Mouse (Mus musculus) ES-E14 (cell line): Measurements from ENCODE around the gene Cdh13.

ENCODE experiments used
- CHD2 ChIP-seq: IDR thresholded peaks from 2 replicates; pipeline ENCODE4 v1.6.1; 2014; ENCODE audit warnings: mild to moderate bottlenecking, low read depth, low read length, inconsistent platforms
- HCFC1 ChIP-seq: IDR thresholded peaks from 2 replicates; pipeline ENCODE4 v1.6.1; 2012; ENCODE audit warnings: low read length, inconsistent platforms, borderline replicate concordance; ENCODE audit not compliant: insufficient read depth
- MAFK ChIP-seq: IDR thresholded peaks from 2 replicates; pipeline ENCODE4 v1.6.1; 2014; ENCODE audit warnings: mild to moderate bottlenecking, low read depth, low read length, inconsistent platforms; ENCODE audit not compliant: insufficient read depth
- ZC3H11A ChIP-seq: IDR thresholded peaks from 2 replicates; pipeline ENCODE4 v1.6.1; 2012; ENCODE audit warnings: low read depth, mild to moderate bottlenecking, inconsistent platforms, low read length, borderline replicate concordance
- ZNF384 ChIP-seq: IDR thresholded peaks from 2 replicates; pipeline ENCODE4 v1.6.1; 2012; ENCODE audit warnings: low read depth, low read length, inconsistent platforms

GRCm38 (mm10) chr8:118323421-118323820 is 39.9 kb downstream of the Cdh13 start:
- no peak for TF ChIP-seq ZC3H11A
- no peak for TF ChIP-seq MAFK
- TF ChIP-seq CHD2: no peak
- no peak for TF ChIP-seq ZNF384
- no peak for TF ChIP-seq HCFC1
